Mouse (Mus musculus): ENCODE results near the gene Npm3. TPM values are rescaled to one million over a fixed set of nuclear protein-coding genes. Genes with fewer than 3 reads are reported as not detected.

Npm3 gene
- polyA plus RNA-seq, 1 experiment from 2014 or later, result 9.0 TPM

DNA sequence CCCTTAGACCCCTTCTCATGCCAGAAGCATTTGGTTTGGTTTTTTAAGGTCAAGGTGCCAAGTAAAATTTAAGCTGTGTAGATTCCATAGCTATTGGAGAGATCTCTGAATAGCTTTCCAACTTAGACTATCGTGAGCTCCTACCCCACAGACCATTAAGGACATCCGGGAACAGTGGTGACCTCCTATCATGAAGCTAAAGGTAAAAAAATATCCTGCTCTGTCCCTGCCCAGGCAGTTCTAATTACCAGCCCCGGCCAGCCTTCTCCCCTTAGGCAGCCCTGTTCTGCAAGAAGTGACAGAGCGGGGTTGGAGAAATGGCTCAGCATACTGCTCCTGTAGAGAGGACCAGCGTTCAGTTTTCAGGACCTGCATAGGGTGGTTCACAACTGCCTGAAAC, 10.9 kb downstream of the Npm3 start:
- Histone ChIP-seq H3K9ac (no peak overlapping the region), H3K27ac (no peak overlapping the region), H3K4me1 (peaks cover 43% of the 10 kb centered on the region), H3K4me3 (replicated peaks) (no peak overlapping the region), H3K9me3 (no peaks in the 10 kb centered on the region), H3K4me2 (no peak overlapping the region), H3K27me3 (peaks cover 98% of the 10 kb centered on the region), H3K36me3 (replicated peaks) (no peaks in the 10 kb centered on the region)
- ATAC-seq (ENCODE audit: low FRiP score), result no peak
- WGBS, result 60% methylated on average over 5 of the region's 5 CpGs

DNA sequence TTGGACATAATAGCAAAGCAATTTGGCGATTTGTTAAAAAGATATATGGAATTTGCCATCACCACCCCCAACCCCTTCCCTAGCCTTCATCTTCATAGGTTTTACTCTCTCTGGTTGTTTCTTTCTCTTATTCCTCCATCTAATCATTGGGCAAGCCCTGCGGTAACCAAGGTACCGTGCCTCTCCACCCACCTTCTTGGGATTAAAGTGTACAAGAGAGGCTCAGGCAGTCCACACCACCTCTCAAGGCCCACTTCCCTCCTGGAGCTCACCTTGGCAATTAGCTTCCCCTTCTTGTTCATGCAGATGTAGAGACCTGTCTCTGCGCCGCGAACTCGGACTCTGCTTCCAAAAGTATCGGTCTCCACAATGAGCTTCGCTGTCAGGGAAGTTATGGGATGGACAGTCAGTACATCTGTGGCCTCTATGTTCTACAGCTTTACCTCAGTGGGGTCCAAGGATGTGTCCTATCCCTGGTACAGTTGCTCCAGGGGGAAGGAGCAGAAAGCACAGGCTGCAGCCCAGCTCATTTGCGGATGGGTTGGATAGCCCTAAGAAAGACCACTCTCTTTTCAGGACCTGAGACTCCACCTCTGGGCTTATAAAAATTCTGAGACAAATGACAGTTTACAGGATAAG, 11.4 kb downstream of the Npm3 start:
- Histone ChIP-seq H3K27ac (no peak overlapping the region), H3K27me3 (peaks cover 98% of the 10 kb centered on the region), H3K9ac (no peak overlapping the region), H3K9me3 (no peaks in the 10 kb centered on the region), H3K4me3 (replicated peaks) (no peak overlapping the region; the same call in 1 of the 2 replicates), H3K4me2 (peak overlapping the region; percentile 51; the same call in 1 of the 2 replicates), H3K4me1 (peaks cover 40% of the 10 kb centered on the region), H3K36me3 (replicated peaks) (no peaks in the 10 kb centered on the region)
- no peak for ATAC-seq (ENCODE audit: low FRiP score)
- 56% methylated on average over 10 of the region's 10 CpGs for WGBS

DNA sequence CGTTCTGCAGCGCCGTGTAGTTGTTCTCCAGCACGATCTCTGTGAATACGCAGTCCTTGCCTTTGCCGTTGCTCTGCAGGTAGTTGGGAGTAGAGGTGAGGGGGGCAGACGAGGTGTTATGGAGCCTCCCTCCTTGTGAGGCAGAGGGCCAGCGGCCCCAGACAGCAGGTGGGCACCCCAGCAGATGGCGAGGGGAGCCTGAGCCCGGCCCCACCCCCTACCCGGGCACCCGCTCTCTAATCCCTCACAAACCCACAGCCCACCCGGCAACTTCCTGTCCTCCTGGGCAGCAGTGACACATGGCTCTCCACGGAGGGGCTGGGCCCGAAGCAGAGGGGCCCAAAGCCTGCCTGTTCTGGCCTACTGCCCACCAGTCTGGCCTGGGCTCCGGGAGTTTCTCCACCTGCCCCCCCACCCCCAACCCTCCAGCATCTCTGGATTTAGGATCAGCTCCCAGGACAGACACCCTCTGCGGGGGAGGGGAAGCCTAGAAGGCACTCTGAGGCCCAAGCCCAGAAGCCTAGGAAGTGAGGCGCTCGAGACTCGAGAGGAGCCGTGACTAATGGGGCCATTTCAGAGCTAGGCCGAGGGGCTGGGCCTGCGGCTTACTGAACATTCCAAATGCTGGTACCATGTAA, 12.1 kb downstream of the Npm3 start:
- Histone ChIP-seq H3K4me3 (replicated peaks) (peak overlapping the region; percentile 29), H3K27ac (no peak overlapping the region), H3K4me2 (peak overlapping the region; percentile 51), H3K9me3 (no peaks in the 10 kb centered on the region), H3K4me1 (peaks cover 34% of the 10 kb centered on the region), H3K36me3 (replicated peaks) (no peaks in the 10 kb centered on the region), H3K27me3 (peaks cover 98% of the 10 kb centered on the region), H3K9ac (no peak overlapping the region)
- 0 out of 2 replicates have a peak, but pooled peaks have one; percentile 49 for ATAC-seq (ENCODE audit: low FRiP score)
- 6% methylated on average over 23 of the region's 23 CpGs for WGBS

DNA sequence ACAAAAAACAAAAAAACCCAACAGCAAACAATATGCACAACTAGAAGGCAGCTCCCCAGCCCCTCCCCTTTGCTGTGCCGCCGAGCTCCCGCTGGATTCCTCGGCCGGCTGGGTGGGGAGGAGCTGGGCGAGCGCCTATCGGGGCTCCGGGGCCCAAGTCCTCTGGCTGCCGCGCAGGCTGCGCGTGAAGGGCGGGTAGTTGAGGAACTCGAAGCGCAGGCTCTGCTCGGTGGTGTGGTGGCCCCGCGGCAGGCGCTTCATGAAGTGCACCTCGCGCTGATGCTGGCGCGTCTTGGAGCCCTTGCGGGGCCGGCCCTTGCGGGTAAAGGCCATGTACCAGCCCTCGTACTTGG, 12.6 kb downstream of the Npm3 start:
- ATAC-seq (ENCODE audit: low FRiP score), result peak; percentile 44; the same call in 1 of the 2 replicates

DNA sequence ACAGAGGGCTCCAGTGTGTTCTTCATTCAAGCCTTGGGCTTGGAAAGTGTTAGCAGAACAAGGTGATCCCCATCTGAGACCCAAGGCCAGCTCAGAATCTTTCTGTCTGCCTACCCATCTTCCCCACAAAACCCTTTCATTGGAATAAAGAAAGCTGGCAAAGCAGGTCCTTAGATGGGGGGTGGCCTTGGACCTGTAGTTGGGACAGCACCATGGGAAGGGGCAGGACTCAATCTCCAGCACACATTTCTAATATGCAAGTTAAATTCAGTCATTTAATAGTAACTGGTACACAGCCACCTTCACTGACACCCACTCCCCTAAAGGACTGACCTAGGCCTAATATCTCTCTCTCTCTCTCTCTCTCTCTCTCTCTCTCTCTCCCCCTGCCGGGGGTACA, 13.2 kb downstream of the Npm3 start:
- peaks cover 97% of the 10 kb centered on the region for H3K27me3 ChIP-seq
- H3K4me1 ChIP-seq, result peaks cover 23% of the 10 kb centered on the region
- H3K9me3 ChIP-seq, result no peaks in the 10 kb centered on the region
- 43% methylated on average over 1 of the region's 1 CpGs for WGBS
- no peak overlapping the region for H3K9ac ChIP-seq
- H3K36me3 ChIP-seq (replicated peaks), result no peaks in the 10 kb centered on the region
- no peak overlapping the region for H3K27ac ChIP-seq
- ATAC-seq (ENCODE audit: low FRiP score), result no peak
- no peak overlapping the region for H3K4me2 ChIP-seq
- no peak overlapping the region for H3K4me3 ChIP-seq (replicated peaks)

More for the DNA sequence above, 12.6 kb downstream of the Npm3 start:
- WGBS, result 1% methylated on average over 28 of the region's 28 CpGs
- Histone ChIP-seq H3K27me3 (peaks cover 98% of the 10 kb centered on the region), H3K9me3 (no peaks in the 10 kb centered on the region), H3K4me3 (replicated peaks) (peak overlapping the region; percentile 29), H3K4me1 (peaks cover 29% of the 10 kb centered on the region), H3K27ac (no peak overlapping the region), H3K9ac (no peak overlapping the region), H3K4me2 (peak overlapping the region; percentile 51), H3K36me3 (replicated peaks) (no peaks in the 10 kb centered on the region)

DNA sequence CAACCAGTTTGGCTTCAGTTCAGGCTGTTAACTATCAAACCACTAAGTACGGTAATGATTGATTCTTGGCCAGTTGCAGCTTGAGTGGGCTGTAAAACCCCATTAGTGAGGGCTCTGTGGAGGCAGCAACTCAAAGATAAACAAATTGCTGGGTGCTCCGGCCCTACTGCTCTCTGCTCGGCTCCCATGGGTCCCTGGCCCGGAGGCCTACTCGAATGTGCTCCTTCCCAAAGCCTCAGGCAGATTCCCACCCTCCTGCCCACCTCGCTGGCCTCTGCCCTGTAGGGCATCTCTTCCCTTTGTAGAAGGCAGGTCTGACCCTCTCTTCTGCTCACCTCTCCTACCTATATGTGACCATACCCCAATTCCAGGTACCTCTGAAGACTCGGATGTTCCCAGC, 14.6 kb downstream of the Npm3 start:
- no peak overlapping the region for H3K9ac ChIP-seq
- H3K27me3 ChIP-seq, result peaks cover 99% of the 10 kb centered on the region
- H3K9me3 ChIP-seq, result no peaks in the 10 kb centered on the region
- no peak overlapping the region for H3K4me2 ChIP-seq
- no peak for ATAC-seq (ENCODE audit: low FRiP score)
- H3K36me3 ChIP-seq (replicated peaks), result no peaks in the 10 kb centered on the region
- peaks cover 22% of the 10 kb centered on the region for H3K4me1 ChIP-seq
- no peak overlapping the region for H3K27ac ChIP-seq
- 46% methylated on average over 7 of the region's 7 CpGs for WGBS
- H3K4me3 ChIP-seq (replicated peaks), result no peak overlapping the region

DNA sequence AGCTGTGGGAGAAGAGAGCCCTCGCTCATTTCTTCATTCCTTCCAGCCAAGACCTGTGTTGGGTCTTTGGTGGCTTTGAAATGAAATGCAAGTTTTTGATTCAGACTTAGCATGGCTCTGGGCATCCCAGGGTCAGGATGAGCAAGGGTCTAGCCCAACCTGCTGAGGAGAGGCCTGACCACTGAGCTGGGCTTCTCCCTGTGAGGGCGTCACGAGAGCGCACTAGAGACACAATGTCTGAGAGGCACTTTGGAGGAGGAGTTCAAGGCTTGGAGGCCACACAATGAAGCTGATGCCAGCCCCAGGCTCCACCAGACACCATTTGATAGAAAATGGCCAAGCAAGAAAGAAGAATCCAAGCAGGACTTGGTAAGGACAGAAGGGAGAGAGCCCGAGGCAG, 15.2 kb downstream of the Npm3 start:
- 71% methylated on average over 5 of the region's 5 CpGs for WGBS
- Histone ChIP-seq H3K27ac (no peak overlapping the region), H3K27me3 (peaks cover 95% of the 10 kb centered on the region), H3K4me1 (peaks cover 22% of the 10 kb centered on the region), H3K36me3 (replicated peaks) (no peaks in the 10 kb centered on the region), H3K4me3 (replicated peaks) (no peak overlapping the region), H3K9ac (no peak overlapping the region), H3K4me2 (no peak overlapping the region), H3K9me3 (no peaks in the 10 kb centered on the region)
- no peak for ATAC-seq (ENCODE audit: low FRiP score)

DNA sequence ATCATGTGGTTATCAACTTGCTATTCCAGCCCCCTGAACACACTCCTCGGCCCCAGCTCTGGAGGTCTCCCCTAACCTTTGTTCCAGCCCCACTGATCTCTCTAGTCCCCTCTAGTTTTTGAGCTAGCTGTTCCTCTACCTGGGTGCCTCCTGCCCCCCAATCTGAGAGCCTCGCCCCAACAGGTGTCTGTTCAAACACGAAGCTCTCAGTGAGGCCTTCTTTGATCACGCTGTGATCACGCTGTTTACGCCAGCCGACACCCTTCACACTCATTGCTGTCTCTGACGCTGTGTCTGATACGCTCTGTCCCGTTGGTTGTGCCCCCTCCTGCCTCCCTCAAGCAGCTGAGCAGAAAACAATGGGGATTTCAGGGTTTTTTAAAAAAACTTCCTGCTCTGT, 15.8 kb downstream of the Npm3 start:
- no peak overlapping the region for H3K27ac ChIP-seq
- H3K9me3 ChIP-seq, result no peaks in the 10 kb centered on the region
- H3K4me2 ChIP-seq, result no peak overlapping the region
- no peaks in the 10 kb centered on the region for H3K36me3 ChIP-seq (replicated peaks)
- ATAC-seq (ENCODE audit: low FRiP score), result no peak
- H3K9ac ChIP-seq, result no peak overlapping the region
- H3K27me3 ChIP-seq, result peaks cover 89% of the 10 kb centered on the region
- H3K4me1 ChIP-seq, result peaks cover 22% of the 10 kb centered on the region
- WGBS, result 16% methylated on average over 10 of the region's 10 CpGs
- H3K4me3 ChIP-seq (replicated peaks), result no peak overlapping the region

DNA sequence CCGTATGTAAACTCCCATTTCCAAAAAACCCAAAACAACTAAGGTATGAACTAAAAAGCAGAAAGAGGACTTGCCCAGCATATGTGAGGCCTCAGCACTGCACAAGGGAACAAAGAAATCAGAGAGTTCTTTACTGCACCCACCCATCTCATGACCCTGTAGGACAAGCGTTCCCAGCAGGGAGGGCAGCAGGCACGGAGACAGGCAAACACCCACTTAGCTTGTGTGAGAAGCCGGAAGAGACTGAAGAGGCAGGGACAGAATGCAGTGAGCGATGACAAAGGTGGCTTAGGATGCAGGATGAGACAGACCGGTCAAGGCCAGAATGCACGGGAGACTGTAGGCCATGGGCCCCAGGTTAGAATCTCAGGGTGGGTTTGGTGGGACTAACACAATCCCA, 17.7 kb downstream of the Npm3 start:
- H3K36me3 ChIP-seq (replicated peaks), result no peaks in the 10 kb centered on the region
- no peak overlapping the region for H3K27ac ChIP-seq
- no peak overlapping the region for H3K4me3 ChIP-seq (replicated peaks)
- peaks cover 84% of the 10 kb centered on the region for H3K27me3 ChIP-seq
- H3K9me3 ChIP-seq, result no peaks in the 10 kb centered on the region
- peaks cover 7% of the 10 kb centered on the region; the same call in 1 of the 2 replicates for H3K4me1 ChIP-seq
- no peak for ATAC-seq (ENCODE audit: low FRiP score)
- WGBS, result 87% methylated on average over 7 of the region's 7 CpGs
- H3K4me2 ChIP-seq, result no peak overlapping the region
- H3K9ac ChIP-seq, result no peak overlapping the region

DNA sequence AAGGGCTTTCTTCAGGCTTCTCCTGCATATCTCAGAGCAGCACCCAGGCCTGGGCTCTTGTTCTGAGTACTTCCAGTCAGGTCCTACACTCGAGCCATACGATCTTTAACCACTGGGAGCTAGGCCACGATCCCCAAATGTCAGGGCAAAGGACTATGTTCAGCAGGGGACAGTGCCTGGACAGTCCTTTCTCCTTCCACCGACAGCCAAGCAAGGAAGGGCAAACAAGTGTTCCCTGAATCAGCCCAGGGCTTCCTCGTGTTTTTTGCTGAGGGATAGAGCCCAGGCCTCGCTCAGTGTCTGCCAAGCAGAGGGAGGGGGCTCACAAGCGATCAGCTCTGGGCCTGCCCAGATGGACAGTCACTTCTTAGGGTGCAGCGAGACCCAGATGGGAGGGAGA, 19.3 kb downstream of the Npm3 start:
- no peaks in the 10 kb centered on the region for H3K36me3 ChIP-seq (replicated peaks)
- H3K9ac ChIP-seq, result no peak overlapping the region
- peaks cover 2% of the 10 kb centered on the region; the same call in 1 of the 2 replicates for H3K4me1 ChIP-seq
- no peak overlapping the region for H3K4me3 ChIP-seq (replicated peaks)
- peaks cover 81% of the 10 kb centered on the region for H3K27me3 ChIP-seq
- ATAC-seq (ENCODE audit: low FRiP score), result no peak
- H3K27ac ChIP-seq, result no peak overlapping the region
- WGBS, result 79% methylated on average over 8 of the region's 8 CpGs
- no peak overlapping the region for H3K4me2 ChIP-seq
- no peaks in the 10 kb centered on the region for H3K9me3 ChIP-seq

DNA sequence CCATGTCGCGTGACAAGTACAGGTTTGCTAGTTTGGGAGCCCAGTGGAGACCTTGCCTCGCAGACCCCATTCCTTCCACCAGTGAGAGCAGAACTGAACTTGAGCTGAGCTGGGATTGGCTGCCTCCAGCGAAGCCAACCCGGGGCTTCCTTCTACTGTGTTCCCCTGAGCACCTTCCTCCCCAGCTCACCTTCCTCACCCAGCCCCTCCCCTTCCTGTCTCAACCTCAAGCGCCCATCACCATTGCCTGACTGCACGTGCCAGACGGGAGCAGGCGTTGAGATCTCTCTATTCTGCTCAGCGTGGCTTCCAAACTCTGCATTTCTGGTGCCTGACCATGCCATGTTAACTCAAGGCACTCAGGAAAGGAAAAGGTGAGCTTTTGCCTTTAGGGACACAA, 22.2 kb downstream of the Npm3 start:
- 80% methylated on average over 10 of the region's 10 CpGs for WGBS
- H3K9ac ChIP-seq, result no peak overlapping the region
- H3K4me1 ChIP-seq, result no peaks in the 10 kb centered on the region
- H3K4me2 ChIP-seq, result no peak overlapping the region
- peaks cover 60% of the 10 kb centered on the region for H3K27me3 ChIP-seq
- H3K27ac ChIP-seq, result no peak overlapping the region
- no peaks in the 10 kb centered on the region for H3K9me3 ChIP-seq
- no peak for ATAC-seq (ENCODE audit: low FRiP score)
- H3K36me3 ChIP-seq (replicated peaks), result no peaks in the 10 kb centered on the region
- no peak overlapping the region for H3K4me3 ChIP-seq (replicated peaks)

DNA sequence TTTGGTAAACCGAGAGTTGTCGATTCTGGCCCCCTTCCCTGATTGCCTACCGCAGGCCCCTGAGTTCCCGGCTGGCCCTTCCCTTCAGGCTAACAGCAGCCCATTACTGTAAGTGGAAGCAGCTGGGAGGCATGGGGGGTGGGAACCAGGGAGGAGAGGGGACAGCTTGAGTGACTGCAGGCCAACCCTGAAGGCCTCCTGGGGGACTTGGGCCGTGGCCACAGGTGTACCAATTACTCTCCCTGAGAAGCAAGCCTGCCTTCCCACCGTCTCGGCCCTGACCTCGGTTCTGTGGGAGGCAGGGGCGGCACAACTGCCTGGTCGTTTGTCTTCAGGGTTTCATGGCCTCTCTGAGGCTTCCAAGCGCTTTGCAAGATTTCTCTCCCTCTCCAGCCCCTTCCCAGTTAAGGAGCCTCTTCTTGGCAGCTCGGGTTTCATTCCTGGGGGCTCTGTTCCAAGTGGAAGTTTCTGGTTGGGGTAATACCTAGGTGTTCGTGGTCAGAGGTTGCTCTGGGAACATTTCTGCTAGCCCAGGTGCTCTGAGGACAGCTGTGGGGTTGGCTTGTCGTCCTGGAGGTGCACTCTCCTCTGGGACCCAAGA, 23.6 kb downstream of the Npm3 start:
- Histone ChIP-seq H3K9me3 (no peaks in the 10 kb centered on the region), H3K9ac (no peak overlapping the region), H3K27ac (no peak overlapping the region), H3K27me3 (peaks cover 56% of the 10 kb centered on the region), H3K4me1 (no peaks in the 10 kb centered on the region), H3K36me3 (replicated peaks) (no peaks in the 10 kb centered on the region), H3K4me3 (replicated peaks) (no peak overlapping the region), H3K4me2 (no peak overlapping the region)
- ATAC-seq (ENCODE audit: low FRiP score), result no peak
- 54% methylated on average over 14 of the region's 14 CpGs for WGBS

DNA sequence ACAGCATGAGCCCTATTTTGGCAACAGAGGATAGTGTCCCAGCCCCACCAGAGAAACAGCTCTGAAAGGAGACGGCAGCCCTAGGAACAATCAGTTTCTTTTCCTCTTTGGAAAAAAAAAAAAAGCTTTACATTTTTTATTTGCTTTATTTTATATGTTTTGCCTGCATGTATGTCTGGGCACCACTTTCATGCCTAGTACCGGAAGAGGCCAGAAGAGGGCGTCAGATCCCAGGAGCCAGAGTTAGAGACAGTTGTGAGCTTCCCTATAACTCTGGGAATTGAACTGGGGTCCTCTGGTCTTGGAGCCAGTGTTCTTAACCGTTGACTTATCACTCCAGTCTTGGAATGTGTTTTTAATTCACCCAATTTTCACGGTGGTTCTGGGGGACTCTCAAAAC, 27.2 kb downstream of the Npm3 start:
- H3K9me3 ChIP-seq, result no peaks in the 10 kb centered on the region
- H3K27me3 ChIP-seq, result peaks cover 66% of the 10 kb centered on the region
- WGBS, result 72% methylated on average over 5 of the region's 5 CpGs
- H3K4me3 ChIP-seq (replicated peaks), result no peak overlapping the region
- H3K36me3 ChIP-seq (replicated peaks), result no peaks in the 10 kb centered on the region
- peaks cover 12% of the 10 kb centered on the region for H3K4me1 ChIP-seq
- ATAC-seq (ENCODE audit: low FRiP score), result no peak
- no peak overlapping the region for H3K9ac ChIP-seq
- no peak overlapping the region for H3K27ac ChIP-seq
- H3K4me2 ChIP-seq, result no peak overlapping the region

Measured in forebrain, embryonic 12.5 days (tissue).